Mouse (Mus musculus) heart, embryonic 13.5 days (tissue): ENCODE results near the gene Slc26a8. TPM values are rescaled to one million over a fixed set of nuclear protein-coding genes. Genes with fewer than 3 reads are reported as not detected.

ENCODE experiments used
- ATAC-seq: fragments of 200-750 bp; cut with Nextera tagmentation; 2 replicates; pipeline ENCODE4 v1.8.0; 2017; ENCODE audit warnings: moderate TSS enrichment; ENCODE audit not compliant: insufficient number of reproducible peaks, low FRiP score, low TSS enrichment; ENCODE audit errors: extremely low read depth
- H3K27ac ChIP-seq: fragments of 300-500 bp; sonication (generic); replicated peaks from 2 replicates; pipeline ENCODE4 v1.5.1; 2015; ENCODE audit warnings: moderate library complexity, mild to moderate bottlenecking, inconsistent platforms
- H3K27me3 ChIP-seq: fragments of 300-500 bp; sonication (generic); replicated peaks from 2 replicates; pipeline ENCODE4 v1.6.1; 2015; ENCODE audit warnings: mild to moderate bottlenecking, inconsistent platforms
- H3K36me3 ChIP-seq: fragments of 300-500 bp; sonication (generic); 2 replicates; pipeline ENCODE4 v1.6.1; 2015; ENCODE audit warnings: mild to moderate bottlenecking, inconsistent platforms
- H3K4me1 ChIP-seq: fragments of 300-500 bp; sonication (generic); 2 replicates; pipeline ENCODE4 v1.6.1; 2015; ENCODE audit warnings: inconsistent platforms
- H3K4me2 ChIP-seq: fragments of 300-500 bp; sonication (generic); 2 replicates; pipeline ENCODE4 v1.6.1; 2015; ENCODE audit warnings: inconsistent platforms, mild to moderate bottlenecking, moderate library complexity
- H3K4me3 ChIP-seq: fragments of 300-500 bp; sonication (generic); 2 replicates; pipeline ENCODE4 v1.5.1; 2015; ENCODE audit warnings: moderate library complexity, mild to moderate bottlenecking, inconsistent platforms
- H3K9ac ChIP-seq: fragments of 300-500 bp; sonication (generic); 2 replicates; pipeline ENCODE4 v1.6.1; 2015; ENCODE audit warnings: inconsistent platforms, mild to moderate bottlenecking, moderate library complexity
- H3K9me3 ChIP-seq: fragments of 300-500 bp; sonication (generic); 2 replicates; pipeline ENCODE4 v1.6.1; 2016; ENCODE audit warnings: inconsistent platforms
- WGBS: fragments of 180-500 bp; shearing (Covaris S2); methylation state at CpG from one replicate; pipeline ENCODE4 v1.1.7; 2015; ENCODE audit warnings: mixed read lengths; 5-methylcytosine and 5-hydroxymethylcytosine counted together
- polyA plus RNA-seq: library from polyadenylated mRNA; unstranded; fragments of >200 nt; fragmentation: Nextera tagmentation; extraction: Ambion mirVana; gene quantifications from 2 replicates; pipeline ENCODE4 v1.2.1, GENCODE M21; 2015

The Slc26a8 gene
- polyA plus RNA-seq, 1 experiment from 2014 or later: 0.15 TPM

- Histone ChIP-seq H3K4me2 (no peak overlapping the region), H3K36me3 (no peaks in the 10 kb centered on the region), H3K9me3 (no peaks in the 10 kb centered on the region), H3K27me3 (peaks cover 11% of the 10 kb centered on the region), H3K4me3 (no peak overlapping the region), H3K4me1 (peaks cover 7% of the 10 kb centered on the region), H3K27ac (no peak overlapping the region), H3K9ac (no peak overlapping the region)
- WGBS: 79% methylated on average over 19 of the region's 19 CpGs
- no peak for ATAC-seq
Measured at GRCm38 (mm10) chr17:28684631-28685030, 5.4 kb downstream of the Slc26a8 start.

DNA sequence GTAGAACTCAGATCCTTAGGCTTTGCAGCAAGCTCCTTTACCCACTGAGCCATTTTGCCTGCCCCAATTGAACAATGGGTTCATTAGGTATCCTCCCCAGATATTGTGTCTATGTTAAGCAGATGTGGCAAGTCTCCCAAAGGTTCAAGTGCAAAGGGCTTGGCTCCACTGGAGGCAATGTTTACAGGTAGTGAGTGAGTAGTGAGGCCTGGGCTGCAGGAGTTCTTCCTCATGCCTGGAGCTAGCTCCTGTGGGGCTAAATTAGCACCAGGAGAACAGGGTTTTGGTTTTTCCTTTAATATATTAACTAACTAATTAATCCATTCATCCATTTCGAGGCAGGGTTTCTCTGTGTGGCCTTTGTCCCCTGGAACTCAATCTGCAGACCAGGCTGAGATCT, 6.4 kb downstream of the Slc26a8 start:
- H3K27ac ChIP-seq: no peak overlapping the region
- no peaks in the 10 kb centered on the region for H3K36me3 ChIP-seq
- no peaks in the 10 kb centered on the region for H3K9me3 ChIP-seq
- no peak for ATAC-seq
- no peaks in the 10 kb centered on the region for H3K4me1 ChIP-seq
- H3K4me3 ChIP-seq: no peak overlapping the region
- peaks cover 4% of the 10 kb centered on the region; the same call in 1 of the 2 replicates for H3K27me3 ChIP-seq
- no peak overlapping the region for H3K9ac ChIP-seq
- no peak overlapping the region for H3K4me2 ChIP-seq
- 63% methylated on average over 1 of the region's 1 CpGs for WGBS

- 0 out of 2 replicates have a peak, but pooled peaks cover 4% of the 10 kb centered on the region for H3K9me3 ChIP-seq
- H3K27me3 ChIP-seq: no peaks in the 10 kb centered on the region
- no peak overlapping the region for H3K4me3 ChIP-seq
- no peak for ATAC-seq
- H3K4me2 ChIP-seq: no peak overlapping the region
- WGBS: 83% methylated on average over 13 of the region's 13 CpGs
- H3K36me3 ChIP-seq: no peaks in the 10 kb centered on the region
- H3K9ac ChIP-seq: no peak overlapping the region
- H3K27ac ChIP-seq: no peak overlapping the region
- no peaks in the 10 kb centered on the region for H3K4me1 ChIP-seq
Measured at GRCm38 (mm10) chr17:28682311-28683084, 7.5 kb downstream of the Slc26a8 start.

- 54% methylated on average over 6 of the region's 6 CpGs for WGBS
- 0 out of 2 replicates have a peak, but pooled peaks cover 3% of the 10 kb centered on the region for H3K27me3 ChIP-seq
- ATAC-seq: no peak
Measured at GRCm38 (mm10) chr17:28659564-28659963, 30.5 kb downstream of the Slc26a8 start.

GRCm38 (mm10) chr17:28657936-28658335, 32.1 kb downstream of the Slc26a8 start:
- Histone ChIP-seq H3K4me1 (no peaks in the 10 kb centered on the region), H3K4me3 (no peak overlapping the region), H3K9me3 (no peaks in the 10 kb centered on the region), H3K36me3 (no peaks in the 10 kb centered on the region), H3K27ac (no peak overlapping the region), H3K27me3 (0 out of 2 replicates have a peak, but pooled peaks cover 6% of the 10 kb centered on the region), H3K9ac (no peak overlapping the region), H3K4me2 (no peak overlapping the region)
- no peak for ATAC-seq
- 23% methylated on average over 4 of the region's 4 CpGs for whole genome bisulfite sequencing

More at GRCm38 (mm10) chr17:28659564-28659963, 30.5 kb downstream of the Slc26a8 start:
- no peak overlapping the region for H3K4me2 ChIP-seq
- no peaks in the 10 kb centered on the region for H3K9me3 ChIP-seq
- H3K9ac ChIP-seq: no peak overlapping the region
- H3K4me1 ChIP-seq: no peaks in the 10 kb centered on the region
- no peak overlapping the region for H3K27ac ChIP-seq
- H3K36me3 ChIP-seq: no peaks in the 10 kb centered on the region
- H3K4me3 ChIP-seq: no peak overlapping the region

GRCm38 (mm10) chr17:28650268-28650667, 39.8 kb downstream of the Slc26a8 start:
- Histone ChIP-seq H3K27ac (no peak overlapping the region), H3K4me3 (no peak overlapping the region), H3K27me3 (0 out of 2 replicates have a peak, but pooled peaks cover 6% of the 10 kb centered on the region), H3K4me1 (no peaks in the 10 kb centered on the region), H3K9me3 (no peaks in the 10 kb centered on the region), H3K36me3 (no peaks in the 10 kb centered on the region), H3K4me2 (no peak overlapping the region), H3K9ac (peak overlapping the region; percentile 33; the same call in 1 of the 2 replicates)
- ATAC-seq: no peak
- WGBS: 54% methylated on average over 3 of the region's 3 CpGs

DNA sequence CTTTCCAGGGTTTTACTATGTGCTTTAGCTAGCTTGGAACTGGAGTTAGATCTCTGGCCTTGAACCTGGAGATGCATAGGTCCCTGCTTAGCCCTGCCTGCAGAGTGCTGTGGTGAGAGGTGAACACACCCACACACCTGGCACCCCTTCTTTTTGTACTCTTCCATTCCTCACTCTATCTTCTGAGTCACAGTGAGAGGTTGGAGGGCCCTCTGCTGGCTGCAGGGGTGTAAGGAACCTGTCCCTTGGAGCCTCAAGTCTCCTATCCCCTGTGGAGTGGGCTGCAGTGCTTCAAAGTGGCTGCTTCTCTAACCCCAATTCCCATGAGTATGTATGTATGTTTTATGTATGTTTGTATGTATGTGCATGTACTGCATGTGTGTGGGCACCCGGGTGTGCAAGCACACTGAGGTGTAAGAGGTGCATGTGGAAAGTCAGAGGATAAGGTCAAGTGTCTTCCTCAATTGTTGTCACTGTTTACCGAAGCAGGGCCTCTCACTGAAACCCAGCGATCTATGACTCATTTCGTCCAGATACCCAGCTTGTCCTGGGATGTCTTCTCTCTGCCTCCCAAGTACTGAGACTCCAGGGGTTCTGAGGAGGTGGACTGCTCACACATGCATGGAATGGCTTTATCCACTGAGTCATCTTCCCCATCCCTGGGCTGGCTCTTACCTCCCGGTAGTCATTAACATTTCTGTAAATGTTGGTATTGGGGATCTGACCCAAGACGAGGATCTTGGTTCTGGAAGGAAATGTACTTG, 41.2 kb downstream of the Slc26a8 start:
- Histone ChIP-seq H3K9ac (no peak overlapping the region), H3K4me3 (no peak overlapping the region), H3K9me3 (no peaks in the 10 kb centered on the region), H3K36me3 (no peaks in the 10 kb centered on the region), H3K27ac (no peak overlapping the region), H3K4me1 (no peaks in the 10 kb centered on the region), H3K27me3 (0 out of 2 replicates have a peak, but pooled peaks cover 3% of the 10 kb centered on the region), H3K4me2 (no peak overlapping the region)
- 34% methylated on average over 6 of the region's 6 CpGs for WGBS
- ATAC-seq: no peak

GRCm38 (mm10) chr17:28646221-28646620, 43.8 kb downstream of the Slc26a8 start:
- Histone ChIP-seq H3K9ac (no peak overlapping the region), H3K4me3 (no peak overlapping the region), H3K9me3 (no peaks in the 10 kb centered on the region), H3K27me3 (0 out of 2 replicates have a peak, but pooled peaks cover 6% of the 10 kb centered on the region), H3K4me1 (no peaks in the 10 kb centered on the region), H3K27ac (no peak overlapping the region), H3K36me3 (no peaks in the 10 kb centered on the region), H3K4me2 (no peak overlapping the region)
- 49% methylated on average over 3 of the region's 3 CpGs for WGBS
- no peak for ATAC-seq

- 0 out of 2 replicates have a peak, but pooled peaks cover 6% of the 10 kb centered on the region for H3K27me3 ChIP-seq
- WGBS: 50% methylated on average over 4 of the region's 4 CpGs
- no peak overlapping the region for H3K9ac ChIP-seq
- no peaks in the 10 kb centered on the region for H3K4me1 ChIP-seq
- no peak overlapping the region for H3K27ac ChIP-seq
- no peak for ATAC-seq
- H3K4me2 ChIP-seq: no peak overlapping the region
- no peak overlapping the region for H3K4me3 ChIP-seq
- H3K9me3 ChIP-seq: no peaks in the 10 kb centered on the region
- H3K36me3 ChIP-seq: no peaks in the 10 kb centered on the region
Measured at GRCm38 (mm10) chr17:28644112-28644511, 45.9 kb downstream of the Slc26a8 start.

DNA sequence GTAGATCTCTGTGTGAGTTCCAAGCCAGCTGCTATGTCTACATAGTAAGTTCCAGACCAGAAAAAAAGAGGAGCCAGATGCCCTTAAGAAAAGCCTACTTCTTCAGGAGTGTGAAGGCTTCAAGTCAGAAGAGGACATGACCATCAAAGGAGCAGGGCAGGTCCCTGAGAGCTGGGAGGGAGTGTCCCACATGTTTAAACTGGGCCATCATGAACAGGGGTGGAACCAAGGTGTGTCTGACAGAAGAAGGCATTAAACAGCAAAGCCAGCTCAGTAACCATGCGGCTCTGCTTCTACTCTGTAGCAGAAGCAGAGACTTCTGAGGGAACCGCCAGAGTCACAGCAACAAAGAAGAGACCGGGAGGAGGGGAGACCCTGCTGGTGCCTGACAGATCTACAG, 46.3 kb downstream of the Slc26a8 start:
- Histone ChIP-seq H3K36me3 (no peaks in the 10 kb centered on the region), H3K4me1 (no peaks in the 10 kb centered on the region), H3K27ac (no peak overlapping the region), H3K9me3 (no peaks in the 10 kb centered on the region), H3K27me3 (0 out of 2 replicates have a peak, but pooled peaks cover 6% of the 10 kb centered on the region), H3K4me3 (no peak overlapping the region), H3K9ac (no peak overlapping the region), H3K4me2 (no peak overlapping the region)
- no peak for ATAC-seq
- WGBS: 36% methylated on average over 3 of the region's 3 CpGs

DNA sequence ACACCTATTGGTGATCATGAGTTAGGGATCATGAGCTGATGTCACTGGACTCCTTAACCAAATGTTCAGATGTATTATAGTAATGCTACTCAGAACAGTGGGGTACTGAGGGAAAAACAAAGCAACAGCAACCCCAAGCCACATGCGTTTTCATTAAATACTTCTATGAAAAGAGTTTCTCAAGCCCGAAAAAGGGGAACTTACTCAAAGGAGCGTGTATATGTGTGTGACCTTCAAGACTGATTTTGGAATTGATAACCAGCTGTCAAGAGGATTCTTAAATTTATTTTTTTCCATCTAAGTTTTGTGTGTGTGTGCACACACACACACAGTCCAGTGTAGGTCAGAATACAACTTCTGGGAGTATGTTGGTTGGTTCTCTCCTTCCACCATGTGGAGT, 49.9 kb downstream of the Slc26a8 start:
- peaks cover 7% of the 10 kb centered on the region for H3K4me1 ChIP-seq
- no peak overlapping the region for H3K4me2 ChIP-seq
- H3K9me3 ChIP-seq: no peaks in the 10 kb centered on the region
- H3K27ac ChIP-seq: no peak overlapping the region
- H3K4me3 ChIP-seq: no peak overlapping the region
- ATAC-seq: no peak
- H3K27me3 ChIP-seq: 0 out of 2 replicates have a peak, but pooled peaks cover 6% of the 10 kb centered on the region
- 72% methylated on average over 3 of the region's 3 CpGs for WGBS
- H3K36me3 ChIP-seq: no peaks in the 10 kb centered on the region
- no peak overlapping the region for H3K9ac ChIP-seq
